Mouse (Mus musculus) brown adipose tissue, adult 24 weeks (tissue): Measurements from ENCODE around the gene Rhod. TPM values are rescaled to one million over a fixed set of nuclear protein-coding genes. Genes with fewer than 3 reads are reported as not detected.
"Not testable (repeated sequence)": the region's sequence is repeated elsewhere in the genome, so short reads cannot be mapped to it uniquely, and the experiment has no call there.

Experiments used
- H3K27ac ChIP-seq: fragments of 200-500 bp; replicated peaks from 2 replicates; pipeline ENCODE4 v1.5.1; 2012; ENCODE audit warnings: low read depth, mild to moderate bottlenecking, low read length
- H3K4me1 ChIP-seq: fragments of 200-500 bp; 2 replicates; pipeline ENCODE4 v1.6.1; 2012; ENCODE audit warnings: low read length, mixed read lengths; ENCODE audit not compliant: control insufficient read depth, insufficient read depth, insufficient read length
- H3K4me3 ChIP-seq: fragments of 200-500 bp; 2 replicates; pipeline ENCODE4 v1.5.1; 2012; ENCODE audit warnings: low read depth, mild to moderate bottlenecking, low read length, moderate library complexity; ENCODE audit not compliant: insufficient read depth
- polyA plus RNA-seq: library from polyadenylated mRNA; stranded (reverse); fragments of >200 nt; gene quantifications from 2 replicates; pipeline ENCODE4 v1.2.4, GENCODE M21; 2012; ENCODE audit not compliant: missing spikeins, insufficient read depth, insufficient read length

Gene Rhod
- polyA plus RNA-seq, 1 experiment = 4.5 TPM

DNA sequence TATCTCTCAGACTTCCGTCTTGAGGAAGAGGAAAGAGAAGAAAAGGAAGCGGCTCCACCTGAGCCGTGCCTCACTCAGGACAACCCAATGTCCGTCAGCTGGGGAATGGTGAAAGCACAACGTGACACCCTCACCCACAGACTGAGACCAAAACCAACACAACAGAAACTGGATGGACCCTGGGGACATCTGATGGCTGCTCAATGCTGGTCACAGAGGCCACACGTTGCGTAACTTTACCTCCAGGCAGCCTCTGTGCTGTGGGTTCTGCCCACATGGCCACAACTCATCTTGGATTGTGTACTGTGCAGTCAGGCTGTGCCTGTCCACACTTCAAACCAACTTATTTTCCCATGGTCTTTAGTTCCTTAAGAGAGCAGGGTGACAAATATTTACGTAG is 22.7 kb upstream of the Rhod start:
- H3K27ac ChIP-seq = 0 out of 2 replicates have a peak overlapping the region, but pooled peaks have one; percentile 24
- no peaks in the 10 kb centered on the region for H3K4me1 ChIP-seq
- no peak overlapping the region for H3K4me3 ChIP-seq

DNA sequence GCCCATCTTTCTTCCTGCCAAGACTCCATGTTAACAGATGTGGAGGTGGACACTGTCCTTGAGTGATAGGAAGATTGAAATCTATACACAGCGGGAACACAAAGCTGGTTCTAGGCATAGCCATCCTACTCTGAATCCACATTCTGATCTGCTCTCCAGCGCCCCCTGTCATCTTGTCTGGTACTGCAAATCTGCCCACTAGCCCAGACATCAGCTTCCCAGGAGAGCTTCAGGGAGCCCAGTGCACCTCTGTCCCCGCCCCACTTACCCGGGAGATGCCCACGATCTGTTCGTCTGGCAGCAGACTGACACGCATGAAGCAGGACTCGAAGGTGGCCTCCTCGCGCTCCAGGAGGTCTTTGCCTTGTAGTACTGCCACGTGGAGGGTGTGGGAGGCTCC is 17.0 kb upstream of the Rhod start:
- Histone ChIP-seq H3K27ac (no peak overlapping the region), H3K4me1 (no peaks in the 10 kb centered on the region), H3K4me3 (no peak overlapping the region)

- Histone ChIP-seq H3K27ac (no peak overlapping the region), H3K4me1 (no peaks in the 10 kb centered on the region), H3K4me3 (no peak overlapping the region)
Measured at GRCm38 (mm10) chr19:4455071-4455800, 16.0 kb upstream of the Rhod start.

- not testable (repeated sequence) for H3K27ac ChIP-seq, H3K4me1 ChIP-seq, H3K4me3 ChIP-seq
Measured at GRCm38 (mm10) chr19:4454040-4454439, 14.8 kb upstream of the Rhod start.

DNA sequence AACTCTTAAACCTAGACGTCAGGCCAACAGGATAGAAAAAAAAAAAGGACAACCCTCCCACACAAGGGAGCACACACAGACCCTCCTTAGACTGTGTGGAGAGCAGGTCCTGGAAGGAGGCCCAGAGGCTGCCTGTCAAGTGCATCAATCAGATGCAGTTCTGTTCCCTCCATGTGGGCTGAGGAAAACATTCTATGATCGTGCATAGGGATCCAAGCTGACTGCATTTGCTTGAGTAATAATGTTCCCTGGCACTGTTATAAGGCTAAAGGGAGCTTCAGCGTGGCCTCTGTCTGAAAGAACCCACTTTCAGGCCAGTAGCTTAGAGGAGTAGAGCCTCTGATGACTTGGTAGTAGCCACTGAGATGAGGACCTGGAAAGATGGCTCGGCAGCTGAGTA is 13.3 kb upstream of the Rhod start:
- H3K4me1 ChIP-seq = no peaks in the 10 kb centered on the region
- H3K4me3 ChIP-seq = no peak overlapping the region
- no peak overlapping the region for H3K27ac ChIP-seq

- Histone ChIP-seq H3K4me1 (no peaks in the 10 kb centered on the region), H3K4me3 (no peak overlapping the region), H3K27ac (no peak overlapping the region)
Measured at GRCm38 (mm10) chr19:4451965-4452364, 12.7 kb upstream of the Rhod start.

- Histone ChIP-seq H3K27ac (no peak overlapping the region), H3K4me1 (no peaks in the 10 kb centered on the region), H3K4me3 (no peak overlapping the region)
Measured at GRCm38 (mm10) chr19:4451098-4451497, 11.9 kb upstream of the Rhod start.

DNA sequence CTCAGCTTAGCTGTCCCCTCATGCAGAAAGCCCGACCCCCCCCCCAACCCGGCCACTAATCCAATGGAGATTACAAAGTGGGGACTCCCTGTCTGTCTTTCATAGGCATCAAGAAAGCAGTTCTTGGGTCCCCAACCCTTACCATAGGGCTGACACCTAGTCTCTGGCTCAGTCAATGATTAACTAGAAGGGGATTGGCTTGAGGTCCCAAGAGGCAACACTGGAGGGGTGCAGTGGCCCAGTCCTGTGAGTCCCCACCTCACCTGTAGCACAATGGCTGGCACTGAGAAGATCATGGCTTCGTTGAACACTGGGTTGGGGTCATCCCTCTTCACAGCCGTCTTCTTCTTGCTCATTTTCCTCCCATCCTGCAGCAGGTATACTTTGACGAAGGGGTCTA is 11.4 kb upstream of the Rhod start:
- no peak overlapping the region for H3K27ac ChIP-seq
- H3K4me3 ChIP-seq = no peak overlapping the region
- H3K4me1 ChIP-seq = no peaks in the 10 kb centered on the region

DNA sequence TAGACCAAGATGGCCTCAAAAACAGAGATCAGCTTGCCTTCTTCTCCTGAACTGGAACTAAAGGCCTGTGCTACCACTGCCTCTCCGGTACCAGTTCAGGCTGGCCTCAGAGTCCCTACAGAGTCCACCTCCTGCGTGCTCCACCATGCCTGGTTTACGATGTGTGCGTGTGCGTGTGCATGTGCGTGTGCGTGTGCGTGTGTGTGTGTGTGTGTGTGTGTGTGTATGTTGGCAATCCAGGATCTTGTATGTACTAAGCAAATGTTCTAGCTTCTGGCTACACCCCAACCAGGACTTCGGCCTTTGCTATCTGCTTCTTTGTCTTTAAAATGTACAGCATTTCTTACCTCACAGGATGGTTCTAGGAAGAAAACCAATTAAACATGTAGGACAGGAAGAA is 10.0 kb upstream of the Rhod start:
- Histone ChIP-seq H3K27ac (no peak overlapping the region), H3K4me1 (no peaks in the 10 kb centered on the region), H3K4me3 (no peak overlapping the region)

GRCm38 (mm10) chr19:4447445-4447844 is 8.2 kb upstream of the Rhod start:
- no peaks in the 10 kb centered on the region for H3K4me1 ChIP-seq
- no peak overlapping the region for H3K4me3 ChIP-seq
- no peak overlapping the region for H3K27ac ChIP-seq

DNA sequence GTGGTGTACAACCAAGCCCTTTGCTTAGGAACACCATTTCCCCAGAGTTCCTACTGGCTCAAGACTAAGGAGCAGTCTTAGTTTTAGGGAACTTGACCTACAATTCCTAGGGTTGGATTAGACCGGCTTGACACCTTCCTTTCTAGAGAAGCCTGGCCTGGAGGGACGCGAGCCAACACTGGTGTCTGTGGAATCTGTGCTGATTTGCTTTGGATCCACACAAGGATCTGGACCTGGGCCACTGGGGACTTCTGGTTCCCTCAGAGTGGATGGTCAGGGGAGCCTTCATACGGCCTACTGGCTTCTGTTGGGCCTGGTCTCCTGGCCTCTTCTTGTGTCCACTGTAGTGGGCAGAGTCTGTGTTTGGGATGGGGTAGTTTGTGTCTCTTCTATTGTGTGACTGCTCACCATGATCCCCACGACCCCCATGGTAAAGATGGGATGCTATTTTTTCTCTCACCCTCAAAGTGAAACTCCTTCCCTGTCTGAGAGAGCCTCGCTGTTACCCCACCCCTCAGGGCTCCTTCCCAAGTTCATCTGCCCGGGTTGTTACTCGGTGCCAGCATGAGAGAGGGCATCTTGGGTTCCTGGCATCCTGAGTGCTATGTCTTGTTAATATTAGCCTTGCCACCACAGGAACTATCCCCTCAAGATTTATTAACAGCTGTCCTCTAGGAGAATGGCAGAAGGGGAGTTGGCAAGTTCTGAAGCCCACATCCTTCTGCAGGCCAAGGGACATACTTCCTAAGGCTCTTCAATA is 7.6 kb upstream of the Rhod start:
- H3K4me3 ChIP-seq = no peak overlapping the region
- H3K4me1 ChIP-seq = no peaks in the 10 kb centered on the region; the same call in 1 of the 2 replicates
- H3K27ac ChIP-seq = no peak overlapping the region

DNA sequence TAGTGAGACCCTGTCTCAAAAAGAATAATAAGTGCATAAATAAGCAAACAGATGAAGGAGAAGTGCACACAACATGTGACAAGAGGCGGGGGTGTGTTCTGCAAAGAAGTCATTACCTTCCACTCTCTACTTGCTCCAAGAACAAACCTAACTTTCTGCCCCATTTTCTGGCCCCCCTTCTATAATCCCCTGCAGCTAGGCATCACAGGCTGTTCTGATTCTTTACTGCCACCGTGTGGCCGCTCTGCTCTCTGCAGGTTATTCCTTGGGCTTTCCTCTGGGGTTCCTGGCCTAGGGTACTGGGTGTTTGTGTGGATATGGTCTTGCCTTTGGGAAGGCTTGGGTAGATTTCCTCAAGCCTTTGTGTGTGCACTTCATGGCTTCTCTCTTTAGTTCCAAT is 3.2 kb upstream of the Rhod start:
- Histone ChIP-seq H3K4me1 (peaks cover 8% of the 10 kb centered on the region), H3K27ac (no peak overlapping the region), H3K4me3 (no peak overlapping the region)

DNA sequence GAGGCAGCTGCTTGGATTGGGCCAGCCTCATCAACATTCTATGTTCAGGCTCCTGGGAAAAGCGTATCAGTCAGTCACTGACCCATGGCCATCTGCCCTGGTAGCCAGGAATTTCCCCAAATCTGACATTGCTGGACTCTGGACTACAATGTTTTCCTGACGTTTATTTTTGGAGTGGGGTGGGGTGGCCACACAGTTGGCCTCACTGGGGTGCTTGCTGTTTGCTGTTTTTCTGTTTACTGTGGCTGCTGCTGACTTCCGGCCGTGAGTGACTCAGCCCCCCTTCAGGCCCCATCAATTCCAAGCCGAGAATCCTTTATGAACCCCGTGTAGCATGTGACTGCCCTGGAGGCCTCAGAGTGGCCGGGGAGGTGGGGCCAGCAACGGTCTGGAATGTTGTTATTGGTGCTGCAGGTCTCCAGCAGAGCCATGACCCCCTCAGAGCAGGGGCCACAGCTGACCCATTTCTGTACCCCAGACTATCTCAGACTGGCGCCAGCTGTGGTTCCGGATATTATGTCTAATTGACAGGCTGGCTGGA is 2.5 kb upstream of the Rhod start:
- no peak overlapping the region for H3K4me3 ChIP-seq
- peaks cover 8% of the 10 kb centered on the region for H3K4me1 ChIP-seq
- H3K27ac ChIP-seq = 0 out of 2 replicates have a peak overlapping the region, but pooled peaks have one; percentile 14

- Histone ChIP-seq H3K4me3 (no peak overlapping the region), H3K4me1 (peaks cover 8% of the 10 kb centered on the region), H3K27ac (no peak overlapping the region)
Measured at GRCm38 (mm10) chr19:4441090-4441591, 1.9 kb upstream of the Rhod start.

- H3K4me1 ChIP-seq = peaks cover 8% of the 10 kb centered on the region
- no peak overlapping the region for H3K27ac ChIP-seq
- peak overlapping the region; percentile 11; the same call in 1 of the 2 replicates for H3K4me3 ChIP-seq
Measured at GRCm38 (mm10) chr19:4440222-4440621, 990 bp upstream of the Rhod start.
